7 mouse cellular contexts compared by ENCODE assay signal in the genomic region with DNA sequence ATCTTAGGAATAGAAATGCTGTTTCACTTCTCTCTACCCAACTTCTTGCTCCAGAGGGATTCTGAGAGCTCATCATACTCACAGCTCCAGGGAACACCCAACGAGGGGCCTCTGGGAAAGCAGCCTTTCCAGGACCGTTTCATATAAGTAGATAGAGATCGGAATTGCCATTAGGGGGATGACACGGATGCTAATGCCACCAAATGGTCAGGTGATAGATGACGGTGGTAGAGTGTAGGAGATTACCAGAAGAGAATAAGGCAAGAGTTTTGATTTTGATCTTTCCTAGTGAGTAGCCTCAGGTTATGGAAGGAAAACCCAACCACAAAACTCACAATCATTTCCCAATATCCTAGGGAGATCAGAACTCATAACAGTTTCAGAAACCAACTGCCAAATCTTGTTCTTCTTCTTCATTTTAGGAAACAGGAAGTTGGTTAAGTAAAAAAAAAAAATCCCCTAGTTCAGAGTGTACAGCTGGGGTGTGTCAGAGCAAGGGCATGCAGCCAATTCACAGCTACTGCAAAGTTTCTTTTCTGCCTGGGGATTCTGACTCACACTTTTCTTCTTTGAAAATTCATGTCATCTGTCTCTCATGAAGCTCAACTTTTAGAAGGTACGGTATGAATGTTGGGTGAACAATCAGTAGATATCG. TPM values are rescaled to one million over a fixed set of nuclear protein-coding genes. Genes with fewer than 3 reads are reported as not detected.
DNase-seq lines count a peak whose midpoint lies in the region; ATAC-seq lines count a peak whose summit lies in the region.

A gene (plus strand): TSS at position 183 of the 655 bp plus-strand sequence.

- ATAC-seq in megakaryocyte, adult 5-6 weeks (ENCODE audit: poor library complexity, severe bottlenecking): peak; percentile 70

- intact Hi-C loops in heart, postnatal 36 days (cut with DNase I): no loop called here

- peak; percentile 27 to 45 for DNase-seq in spleen, adult 18-20 months
- DNase-seq in spleen, adult 12 weeks (ENCODE audit: low spot score): no peak
- peak; percentile 9 for DNase-seq in adrenal gland, postnatal 25 days
- peak; percentile 73 to 79 for DNase-seq in heart, postnatal 36 days
- DNase-seq in cerebellum, adult 11 months: no peak
- no peak for DNase-seq in layer of hippocampus, postnatal 10 days (ENCODE audit: low spot score in 2 of 2)

RNA-seq across cellular contexts. Expression of the gene that starts here (rescaled TPM):
- not detected in 2 replicates for total RNA-seq in adrenal gland, postnatal 25 days (2021)
- not detected for total RNA-seq in heart, postnatal 36 days (2021)
- total RNA-seq in megakaryocyte, adult 5-6 weeks (2015): 0.51 and 0.73 TPM in 2 replicates
- total RNA-seq in megakaryocyte, adult 5-6 weeks (2017): 0.22 and 0.49 TPM in 2 replicates
- total RNA-seq in layer of hippocampus, postnatal 10 days (2021): not detected

Comparison
In these comparisons a context has a peak if more than half of its experiments do, and no peak if none do; other contexts are left out.
1. DNase-seq: peak in spleen, adult 18-20 months (2 of 2); none in spleen, adult 12 weeks (single experiment), cerebellum, adult 11 months (single experiment) and layer of hippocampus, postnatal 10 days (0 of 2).
2. Peak in DNase-seq in adrenal gland, postnatal 25 days; RNA of the gene not detected or under 1 TPM.
3. Peak in DNase-seq in heart, postnatal 36 days; RNA of the gene not detected or under 1 TPM.
4. Peak in ATAC-seq in megakaryocyte, adult 5-6 weeks; RNA of the gene not detected or under 1 TPM.